Mouse (Mus musculus) liver (tissue): Measurements from ENCODE around the gene Fem1b.
"Not testable (repeated sequence)": the region's sequence is repeated elsewhere in the genome, so short reads cannot be mapped to it uniquely, and the experiment has no call there.

Experiments
- DNase-seq: peaks from one replicate; pipeline ENCODE4 v3.0.0-alpha.2; 2020; ENCODE audit warnings: mixed read lengths

The Fem1b gene

GRCm38 (mm10) chr9:62826456-62826855, 14.7 kb upstream of the Fem1b start:
- DNase-seq, result no peak

- peak; percentile 42 for DNase-seq
These were observed 14.2 kb upstream of the Fem1b start for GRCm38 (mm10) chr9:62825791-62826393.

GRCm38 (mm10) chr9:62821811-62822210, 10.1 kb upstream of the Fem1b start:
- DNase-seq, result no peak

GRCm38 (mm10) chr9:62820829-62821228, 9.1 kb upstream of the Fem1b start:
- DNase-seq, result no peak

GRCm38 (mm10) chr9:62819910-62820309, 8.2 kb upstream of the Fem1b start:
- DNase-seq, result not testable (repeated sequence)

- no peak for DNase-seq
These were observed 7.8 kb upstream of the Fem1b start for GRCm38 (mm10) chr9:62819494-62819893.

- DNase-seq, result no peak
These were observed 6.3 kb upstream of the Fem1b start for GRCm38 (mm10) chr9:62817828-62818614.

- no peak for DNase-seq
These were observed 5.4 kb upstream of the Fem1b start for GRCm38 (mm10) chr9:62817099-62817571.

- no peak for DNase-seq
These were observed 4.8 kb upstream of the Fem1b start for GRCm38 (mm10) chr9:62816323-62817098.

GRCm38 (mm10) chr9:62814751-62815150, 3.0 kb upstream of the Fem1b start:
- no peak for DNase-seq

GRCm38 (mm10) chr9:62812216-62813049, 699 bp upstream of the Fem1b start:
- DNase-seq, result no peak

- DNase-seq, result peak; percentile 74
These were observed 905 bp downstream of the Fem1b start for GRCm38 (mm10) chr9:62810543-62811515.

- DNase-seq, result no peak
These were observed 1.6 kb downstream of the Fem1b start for GRCm38 (mm10) chr9:62810095-62810494.

- not testable (repeated sequence) for DNase-seq
These were observed 12.5 kb downstream of the Fem1b start for GRCm38 (mm10) chr9:62799218-62799617.

GRCm38 (mm10) chr9:62789856-62790255, 21.9 kb downstream of the Fem1b start:
- DNase-seq, result no peak

GRCm38 (mm10) chr9:62786721-62787120, 25.0 kb downstream of the Fem1b start:
- no peak for DNase-seq

GRCm38 (mm10) chr9:62784233-62784632, 27.5 kb downstream of the Fem1b start:
- DNase-seq, result no peak

GRCm38 (mm10) chr9:62782976-62783781, 28.6 kb downstream of the Fem1b start:
- DNase-seq, result peak; percentile 46

- DNase-seq, result no peak
These were observed 29.8 kb downstream of the Fem1b start for GRCm38 (mm10) chr9:62781965-62782364.

- no peak for DNase-seq
These were observed 33.0 kb downstream of the Fem1b start for GRCm38 (mm10) chr9:62778721-62779120.
